ENCODE assay signal across 22 mouse cellular contexts in genomic region chr13:51179362-51179761, GRCm38 (mm10).
"Had no signal": no experiment of that assay in that cellular context is flagged by ENCODE, and none has a peak within 500 bp of the region (broad histone marks: within the 10 kb centered on the region; RNA-seq: fewer than 3 reads in every experiment).

No protein-coding gene starts in this region.

- H3K36me3 ChIP-seq: limb, embryonic 12.5 days; limb, embryonic 15.5 days; midbrain, embryonic 10.5 days; neural tube, embryonic 12.5 days; neural tube, embryonic 15.5 days; stomach, embryonic 15.5 days had no signal

- H3K27me3 ChIP-seq: limb, embryonic 15.5 days; neural tube, embryonic 12.5 days; neural tube, embryonic 15.5 days; stomach, embryonic 15.5 days had no signal

- ATAC-seq: intestine, postnatal 0 days; liver, postnatal 0 days had no signal

- DNase-seq: kidney, adult 2 months; kidney, postnatal 36 days; layer of hippocampus, postnatal 36 days; left cerebral cortex, postnatal 4 days; liver, postnatal 0 days; midbrain, embryonic 14.5 days; right cerebral cortex, adult 18-20 months; right cerebral cortex, postnatal 14 days; right cerebral cortex, postnatal 4 days; thymus, postnatal 25 days had no signal

- H3K9ac ChIP-seq: limb, embryonic 12.5 days; limb, embryonic 15.5 days; liver, embryonic 14.5 days; liver, postnatal 0 days; neural tube, embryonic 12.5 days; neural tube, embryonic 15.5 days; stomach, embryonic 15.5 days had no signal

- H3K9me3 ChIP-seq: limb, embryonic 12.5 days; limb, embryonic 15.5 days; neural tube, embryonic 12.5 days; neural tube, embryonic 15.5 days; stomach, embryonic 15.5 days had no signal

- H3K27ac ChIP-seq: kidney, postnatal 0 days; left cerebral cortex, adult 2 months; limb, embryonic 12.5 days; limb, embryonic 15.5 days; liver, embryonic 14.5 days; midbrain, embryonic 10.5 days; neural tube, embryonic 12.5 days; neural tube, embryonic 15.5 days; stomach, embryonic 15.5 days had no signal

- H3K4me2 ChIP-seq: limb, embryonic 12.5 days; limb, embryonic 15.5 days; liver, embryonic 11.5 days; neural tube, embryonic 12.5 days; neural tube, embryonic 15.5 days; stomach, embryonic 15.5 days had no signal

- H3K4me3 ChIP-seq: left cerebral cortex, adult 2 months; limb, embryonic 12.5 days; limb, embryonic 15.5 days; midbrain, embryonic 10.5 days; neural tube, embryonic 12.5 days; neural tube, embryonic 15.5 days; stomach, embryonic 15.5 days had no signal

- H3K4me1 ChIP-seq: limb, embryonic 12.5 days; limb, embryonic 15.5 days; megakaryocyte, embryonic 14.5 days; neural tube, embryonic 12.5 days; neural tube, embryonic 15.5 days; stomach, embryonic 15.5 days had no signal
